Mouse (Mus musculus) urinary bladder, postnatal 14 days (tissue): ENCODE measurements around the gene Gtf2h3.
"Not testable (repeated sequence)": the region's sequence is repeated elsewhere in the genome, so short reads cannot be mapped to it uniquely, and the experiment has no call there.

Experiments used
- DNase-seq: peaks from one replicate; pipeline ENCODE4 v3.0.0; 2021; ENCODE audit warnings: low spot score

Gene Gtf2h3

GRCm38 (mm10) chr5:124575467-124575866 lies 3.5 kb upstream of the Gtf2h3 start:
- no peak for DNase-seq

- no peak for DNase-seq
These were observed 3.6 kb downstream of the Gtf2h3 start for GRCm38 (mm10) chr5:124582515-124582914.

- no peak for DNase-seq
These were observed 13.8 kb downstream of the Gtf2h3 start for GRCm38 (mm10) chr5:124592768-124593167.

GRCm38 (mm10) chr5:124598224-124599174 lies 19.6 kb downstream of the Gtf2h3 start:
- DNase-seq: peak; percentile 95

- not testable (repeated sequence) for DNase-seq
These were observed 20.8 kb downstream of the Gtf2h3 start for GRCm38 (mm10) chr5:124599726-124600125.

GRCm38 (mm10) chr5:124602349-124602748 lies 23.4 kb downstream of the Gtf2h3 start:
- DNase-seq: peak; percentile 33

GRCm38 (mm10) chr5:124604296-124604695 lies 25.4 kb downstream of the Gtf2h3 start:
- no peak for DNase-seq

- DNase-seq: no peak
These were observed 26.2 kb downstream of the Gtf2h3 start for GRCm38 (mm10) chr5:124605041-124605622.

GRCm38 (mm10) chr5:124610965-124611364 lies 32.0 kb downstream of the Gtf2h3 start:
- no peak for DNase-seq

- DNase-seq: no peak
These were observed 35.8 kb downstream of the Gtf2h3 start for GRCm38 (mm10) chr5:124614709-124615108.

- no peak for DNase-seq
These were observed 39.8 kb downstream of the Gtf2h3 start for GRCm38 (mm10) chr5:124618711-124619110.

GRCm38 (mm10) chr5:124621362-124621761 lies 42.4 kb downstream of the Gtf2h3 start:
- no peak for DNase-seq

GRCm38 (mm10) chr5:124622890-124623289 lies 44.0 kb downstream of the Gtf2h3 start:
- DNase-seq: no peak

- no peak for DNase-seq
These were observed 45.4 kb downstream of the Gtf2h3 start for GRCm38 (mm10) chr5:124624291-124624690.

GRCm38 (mm10) chr5:124628448-124629363 lies 49.8 kb downstream of the Gtf2h3 start, which contains the start of gene Atp6v0a2:
TSS of gene Atp6v0a2 (plus strand) at chr5:124628576.
- peak; percentile 96 for DNase-seq

GRCm38 (mm10) chr5:124629641-124630040 lies 50.7 kb downstream of the Gtf2h3 start:
- DNase-seq: no peak

GRCm38 (mm10) chr5:124631685-124632084 lies 52.7 kb downstream of the Gtf2h3 start:
- DNase-seq: no peak

GRCm38 (mm10) chr5:124632461-124632860 lies 53.5 kb downstream of the Gtf2h3 start:
- DNase-seq: no peak

GRCm38 (mm10) chr5:124633425-124633824 lies 54.5 kb downstream of the Gtf2h3 start:
- DNase-seq: no peak

- peak; percentile 24 for DNase-seq
These were observed 56.1 kb downstream of the Gtf2h3 start for GRCm38 (mm10) chr5:124635068-124635467.

GRCm38 (mm10) chr5:124636139-124636538 lies 57.2 kb downstream of the Gtf2h3 start:
- DNase-seq: no peak

GRCm38 (mm10) chr5:124636694-124637093 lies 57.8 kb downstream of the Gtf2h3 start:
- no peak for DNase-seq
